Mouse (Mus musculus): Measurements from ENCODE around the gene Itga2b.
A peak's percentile ranks its signal among the peaks of the same experiment; 100 is the strongest.

Itga2b gene

DNA sequence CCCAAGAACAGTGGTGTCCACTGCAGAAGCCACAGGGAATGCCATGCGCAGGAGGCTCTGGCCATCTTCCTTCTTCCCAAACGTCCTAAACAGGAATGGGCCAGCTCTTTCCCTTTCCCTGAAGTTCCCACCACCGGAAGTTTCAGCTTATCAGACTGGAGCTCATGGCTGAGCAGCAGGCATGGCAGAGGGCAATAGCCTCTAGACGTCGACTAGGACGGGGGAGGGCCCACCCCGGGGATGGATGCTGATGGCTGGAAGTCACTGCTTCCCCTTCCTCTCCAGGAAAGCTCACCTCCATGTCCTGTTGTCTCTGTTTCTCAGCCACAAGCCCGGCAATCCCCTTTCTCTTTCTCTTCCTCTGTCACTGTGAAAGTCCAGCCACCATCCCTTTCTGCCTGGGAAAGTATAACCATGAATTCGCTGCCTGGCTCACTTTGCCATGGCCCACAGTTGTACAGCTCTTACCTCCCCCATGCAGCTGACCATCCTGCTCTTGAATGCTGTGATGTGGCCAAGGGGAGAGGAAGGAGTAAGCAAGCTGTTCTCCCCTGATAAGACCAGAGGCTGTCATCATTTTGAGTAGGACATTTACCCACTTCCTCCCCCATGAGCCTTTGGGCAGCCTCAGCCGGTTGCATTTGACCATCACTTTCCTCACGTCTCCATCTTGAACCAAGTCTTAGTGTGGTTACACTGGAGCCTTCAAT is at the start of gene Itga2b:
Gene Itga2b (minus strand): TSS at position 475 of the 710 bp plus-strand sequence.
- no peak for DNase-seq

DNA sequence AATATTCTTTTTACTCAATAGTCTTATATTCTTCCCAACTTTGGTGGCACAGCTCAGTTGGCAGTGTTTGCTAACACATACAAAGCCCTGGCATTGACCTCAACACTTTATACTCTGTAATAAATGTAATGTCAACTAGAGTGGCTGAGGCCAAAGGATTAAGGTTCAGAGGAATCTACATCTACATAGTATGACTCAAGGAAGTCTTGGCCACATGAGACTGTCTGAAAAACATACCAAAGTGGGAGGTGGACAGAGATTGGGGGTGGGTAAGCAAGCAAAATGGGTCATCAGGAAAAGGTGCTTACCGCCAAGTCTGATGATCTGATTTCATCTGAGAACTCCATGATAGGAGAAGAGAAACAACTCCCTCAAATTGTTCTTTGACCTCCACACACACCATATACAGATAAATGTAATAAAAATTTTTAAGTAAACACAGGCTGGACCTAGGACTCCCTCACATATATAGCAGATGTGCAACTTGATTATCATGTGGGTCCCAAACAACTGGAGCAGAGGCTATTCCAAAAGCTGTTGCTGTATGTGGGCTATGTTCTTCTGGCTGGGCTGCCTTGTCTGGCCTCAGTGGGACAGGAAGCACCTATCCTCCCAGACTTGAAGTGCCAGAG is 45.0 kb upstream of the Itga2b start:
- no peak for DNase-seq

GRCm38 (mm10) chr11:102510226-102510625 is 40.3 kb upstream of the Itga2b start:
- DNase-seq: no peak

- DNase-seq: no peak
These were observed 26.8 kb upstream of the Itga2b start for GRCm38 (mm10) chr11:102496732-102497131.

- DNase-seq: no peak
These were observed 26.3 kb upstream of the Itga2b start for GRCm38 (mm10) chr11:102496206-102496605.

DNA sequence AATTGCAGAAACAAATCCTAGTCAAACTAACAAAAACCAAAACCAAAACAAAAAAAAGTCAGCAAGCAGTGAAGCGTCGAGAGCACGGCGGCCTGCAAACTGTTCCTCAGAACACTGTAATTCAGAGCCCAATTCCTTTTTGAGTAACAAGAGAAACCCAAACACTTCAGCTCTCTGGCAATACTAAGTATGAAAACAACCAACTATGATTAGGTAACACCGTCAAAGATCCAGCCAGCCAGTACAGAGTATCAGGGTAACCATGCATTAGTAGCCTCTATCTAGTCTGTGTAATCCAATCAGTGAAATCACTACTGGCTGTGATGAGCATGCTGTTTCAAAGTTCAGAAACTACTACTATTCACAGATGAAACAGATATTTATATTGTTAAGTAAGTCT is 25.8 kb upstream of the Itga2b start:
- no peak for DNase-seq

GRCm38 (mm10) chr11:102495114-102495513 is 25.2 kb upstream of the Itga2b start:
- no peak for DNase-seq

- no peak for DNase-seq
These were observed 24.2 kb upstream of the Itga2b start for GRCm38 (mm10) chr11:102494063-102494650.

DNA sequence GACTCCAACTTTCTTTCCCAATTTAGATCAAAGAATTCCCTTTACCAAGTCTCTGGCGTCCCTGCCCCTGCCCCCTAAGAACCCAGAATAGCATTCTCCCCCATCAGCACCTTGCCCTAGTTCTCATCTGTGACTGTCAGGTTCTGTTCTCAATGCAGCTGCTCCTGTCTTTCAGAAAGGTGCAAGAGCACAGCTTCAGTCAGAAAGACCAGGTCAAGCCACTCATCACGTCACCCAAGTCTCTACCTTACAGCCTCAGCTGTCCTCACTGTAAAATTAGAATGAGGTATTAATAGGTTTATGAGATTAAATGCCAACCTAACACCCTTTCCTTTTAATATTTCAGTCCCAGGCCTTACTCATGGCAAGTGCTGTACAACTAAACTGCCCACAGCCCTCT is 23.3 kb upstream of the Itga2b start:
- DNase-seq: no peak

GRCm38 (mm10) chr11:102487901-102488300 is 18.0 kb upstream of the Itga2b start:
- no peak for DNase-seq

GRCm38 (mm10) chr11:102486733-102487386 is 16.9 kb upstream of the Itga2b start:
- peak; percentile 39 to 65 for DNase-seq

GRCm38 (mm10) chr11:102481779-102482178 is 11.9 kb upstream of the Itga2b start:
- DNase-seq: no peak

DNA sequence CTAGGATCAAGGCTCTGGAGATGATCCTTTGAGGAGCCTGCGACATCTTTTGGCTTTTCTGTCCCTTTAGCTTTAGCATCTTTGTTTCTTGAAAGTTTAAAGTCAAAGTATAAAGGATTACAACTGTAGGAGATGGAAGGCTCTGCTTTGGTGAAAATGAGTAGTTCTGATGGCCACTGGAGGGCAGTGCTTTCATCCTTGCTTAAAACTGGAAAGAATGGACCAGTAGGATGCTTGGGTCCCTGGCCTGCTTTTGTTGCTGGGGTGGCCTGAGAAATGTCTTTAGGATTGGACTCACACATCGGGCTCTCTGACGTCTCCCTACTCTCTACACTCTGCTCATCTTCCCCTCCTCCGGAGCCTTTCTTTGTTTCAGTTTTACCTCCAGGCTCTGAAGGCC is 11.0 kb upstream of the Itga2b start:
- no peak for DNase-seq

DNA sequence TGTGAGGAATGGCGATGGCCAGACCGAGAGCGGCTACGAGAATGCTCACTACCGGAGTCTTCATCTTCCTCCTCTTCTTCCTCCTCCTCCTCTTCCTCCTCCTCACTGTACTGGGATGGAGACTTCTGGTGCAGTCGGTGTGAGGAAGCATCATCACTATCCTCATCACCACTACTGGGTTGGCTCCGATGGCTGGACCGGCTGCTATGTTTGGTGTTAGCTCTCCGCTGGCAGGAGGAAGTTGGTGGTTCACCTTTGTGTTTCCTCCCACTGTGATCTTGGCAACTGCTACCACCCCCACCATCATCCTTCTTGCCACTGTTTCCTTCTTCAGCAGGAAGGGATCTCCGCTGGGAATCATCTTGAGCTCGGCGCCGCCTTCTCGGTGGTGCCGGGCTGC is 10.2 kb upstream of the Itga2b start:
- DNase-seq: no peak

DNA sequence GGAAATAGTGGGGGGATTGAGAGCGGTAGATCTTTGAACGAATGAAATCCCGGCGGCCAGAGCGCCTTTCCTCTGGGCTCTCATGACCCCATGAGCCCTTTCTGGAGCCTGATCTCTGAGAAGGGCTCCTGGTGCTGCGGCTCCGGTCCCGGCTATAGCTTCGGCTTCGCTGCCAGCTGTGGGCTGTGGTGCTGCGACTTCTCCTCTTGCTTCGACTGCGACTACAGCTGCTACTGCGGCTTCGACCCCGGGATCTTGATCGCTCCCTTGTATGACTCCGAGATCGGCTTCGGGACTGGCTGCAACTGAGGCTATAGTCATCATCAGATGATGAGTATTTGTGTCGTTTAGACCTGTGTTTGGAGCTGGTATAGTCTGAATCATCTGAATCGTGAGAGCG is 9.7 kb upstream of the Itga2b start:
- DNase-seq: no peak

DNA sequence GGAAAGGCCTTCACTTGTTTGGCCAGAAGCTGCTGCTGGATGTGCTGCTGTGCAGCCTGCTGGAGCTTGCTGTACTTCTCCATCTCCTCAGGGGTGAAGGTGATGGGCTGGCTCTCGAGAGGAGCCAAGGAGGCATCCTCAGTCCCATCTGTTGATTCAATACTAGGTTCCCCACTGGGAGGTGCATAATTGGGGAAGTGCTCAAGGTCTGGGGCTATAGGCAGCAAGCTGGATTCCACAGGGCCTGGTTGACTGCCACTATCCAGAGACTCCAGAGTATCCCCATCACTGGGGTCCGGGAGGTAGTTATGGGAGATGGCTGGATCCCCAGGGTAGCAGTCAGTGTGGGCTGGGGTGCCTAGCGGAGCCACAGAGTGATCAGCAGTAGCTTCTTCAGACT is 8.7 kb upstream of the Itga2b start:
- DNase-seq: no peak

DNA sequence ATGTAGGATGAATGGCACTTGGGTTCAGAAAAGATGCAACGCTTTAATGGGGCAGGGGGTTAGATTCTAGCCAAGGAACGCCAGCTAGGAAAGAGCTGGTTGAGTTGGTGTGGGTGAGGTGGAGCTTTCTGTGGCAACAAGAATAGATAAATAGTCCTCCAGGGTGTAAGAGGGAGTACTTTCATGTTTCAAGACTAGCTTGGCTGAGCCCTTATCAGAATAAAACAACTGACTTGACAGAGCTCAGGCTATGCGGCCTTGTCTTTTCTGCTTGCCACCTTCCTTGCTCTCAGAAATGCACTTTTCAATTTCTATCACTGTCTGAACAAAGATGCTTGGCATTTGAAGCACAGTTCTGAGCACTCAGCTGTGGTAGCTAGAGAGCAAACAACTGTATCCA is 5.1 kb upstream of the Itga2b start:
- DNase-seq: no peak

DNA sequence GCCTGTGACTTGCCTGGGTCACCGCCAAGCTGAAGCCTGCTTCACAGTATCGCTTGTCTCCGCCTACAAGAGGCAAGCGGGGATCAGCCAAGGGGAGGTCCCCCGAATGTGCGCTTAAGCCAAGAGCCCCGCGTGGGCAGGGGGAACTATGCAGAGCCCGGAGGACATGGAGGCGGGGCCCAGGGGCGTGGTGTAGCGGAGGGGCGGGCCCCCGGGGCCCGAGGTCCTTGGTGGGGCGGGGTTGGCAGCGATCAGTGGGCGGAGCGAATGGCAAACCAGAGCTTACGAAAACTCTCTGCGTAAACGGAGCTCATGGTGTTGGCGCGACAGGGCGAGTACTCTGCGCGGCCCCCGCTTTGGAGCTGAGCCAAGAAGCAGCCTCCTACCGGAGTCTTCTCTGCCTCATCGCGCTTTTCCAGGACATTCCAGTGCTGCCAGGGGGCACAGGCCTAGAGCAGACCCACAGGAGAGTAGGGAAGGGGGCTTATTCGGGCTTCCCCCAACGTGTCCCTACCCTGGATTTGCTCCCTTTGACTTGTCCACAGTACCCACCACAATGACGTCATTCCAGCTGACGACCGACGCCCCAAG is 2.8 kb downstream of the Itga2b start:
- DNase-seq: peak; percentile 91 to 93

DNA sequence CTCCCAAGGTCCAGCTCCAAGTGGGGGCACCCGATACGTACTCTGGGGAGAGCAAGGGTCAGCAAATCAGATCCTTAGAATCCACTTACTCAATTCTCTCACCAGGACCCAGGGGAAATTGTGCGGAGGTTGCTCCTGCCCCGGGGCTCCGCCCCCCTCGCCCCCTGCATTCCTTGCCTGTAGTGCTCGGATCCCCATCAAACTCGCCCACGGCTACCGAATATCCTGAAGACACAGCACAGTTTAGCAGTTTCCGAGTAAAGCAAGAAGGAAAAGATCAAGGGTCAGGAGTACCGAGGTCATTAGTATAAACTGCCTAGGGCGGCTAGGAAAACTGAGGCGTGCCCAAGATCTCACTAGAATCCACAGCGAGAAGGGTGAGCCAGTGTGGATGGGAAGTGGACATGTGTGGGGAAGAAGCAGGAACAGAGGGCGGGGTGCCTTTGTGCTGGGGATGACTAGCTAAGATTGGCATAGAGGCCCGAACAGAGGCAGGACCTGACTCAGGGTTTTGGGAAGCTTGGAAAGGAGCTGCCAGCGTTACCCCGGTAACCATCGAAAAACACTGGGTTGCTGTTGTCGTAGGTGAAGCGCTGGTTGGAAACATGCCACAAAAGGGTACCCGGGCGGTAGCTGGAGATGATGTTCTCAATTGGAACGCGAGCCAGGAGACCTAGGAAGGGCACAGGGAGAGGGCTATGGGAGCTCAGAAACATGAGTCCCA is 4.0 kb downstream of the Itga2b start:
- peak in 1 of 2 experiments; percentile 36 for DNase-seq

- no peak for DNase-seq
These were observed 5.0 kb downstream of the Itga2b start for GRCm38 (mm10) chr11:102464901-102465300.

GRCm38 (mm10) chr11:102461764-102462163 is 8.2 kb downstream of the Itga2b start:
- no peak for DNase-seq

DNA sequence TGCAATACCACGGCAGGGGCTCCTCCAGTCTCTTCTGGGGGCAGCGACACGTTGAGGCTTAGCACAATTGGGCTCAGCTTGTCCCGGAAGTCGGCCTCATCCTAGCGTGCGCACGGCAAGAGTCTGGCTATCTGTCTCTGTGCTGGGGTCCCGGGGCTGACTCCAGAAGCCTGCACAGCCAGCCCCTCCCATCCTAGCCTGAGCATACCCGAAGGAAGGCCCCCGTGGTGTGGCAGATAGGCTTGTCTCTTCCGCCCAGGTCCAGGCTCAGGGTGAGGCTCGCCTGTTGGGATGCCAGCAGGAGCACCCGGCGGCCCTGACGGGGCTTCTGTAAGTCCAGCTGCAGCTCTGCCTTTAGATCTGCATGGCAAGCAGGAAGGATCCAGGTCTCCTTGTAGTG is 9.4 kb downstream of the Itga2b start:
- no peak for DNase-seq
